Mouse (Mus musculus) retina, adult 2 months (tissue): ENCODE data around the gene Rspo1.
A peak's percentile ranks its signal among the peaks of the same experiment; 100 is the strongest.
"Not testable (repeated sequence)": the region's sequence is repeated elsewhere in the genome, so short reads cannot be mapped to it uniquely, and the experiment has no call there.

Source experiments
- DNase-seq: peaks from one replicate; pipeline ENCODE4 v3.0.0-alpha.2; 2012; ENCODE audit warnings: low read depth, low spot score

The Rspo1 gene

DNA sequence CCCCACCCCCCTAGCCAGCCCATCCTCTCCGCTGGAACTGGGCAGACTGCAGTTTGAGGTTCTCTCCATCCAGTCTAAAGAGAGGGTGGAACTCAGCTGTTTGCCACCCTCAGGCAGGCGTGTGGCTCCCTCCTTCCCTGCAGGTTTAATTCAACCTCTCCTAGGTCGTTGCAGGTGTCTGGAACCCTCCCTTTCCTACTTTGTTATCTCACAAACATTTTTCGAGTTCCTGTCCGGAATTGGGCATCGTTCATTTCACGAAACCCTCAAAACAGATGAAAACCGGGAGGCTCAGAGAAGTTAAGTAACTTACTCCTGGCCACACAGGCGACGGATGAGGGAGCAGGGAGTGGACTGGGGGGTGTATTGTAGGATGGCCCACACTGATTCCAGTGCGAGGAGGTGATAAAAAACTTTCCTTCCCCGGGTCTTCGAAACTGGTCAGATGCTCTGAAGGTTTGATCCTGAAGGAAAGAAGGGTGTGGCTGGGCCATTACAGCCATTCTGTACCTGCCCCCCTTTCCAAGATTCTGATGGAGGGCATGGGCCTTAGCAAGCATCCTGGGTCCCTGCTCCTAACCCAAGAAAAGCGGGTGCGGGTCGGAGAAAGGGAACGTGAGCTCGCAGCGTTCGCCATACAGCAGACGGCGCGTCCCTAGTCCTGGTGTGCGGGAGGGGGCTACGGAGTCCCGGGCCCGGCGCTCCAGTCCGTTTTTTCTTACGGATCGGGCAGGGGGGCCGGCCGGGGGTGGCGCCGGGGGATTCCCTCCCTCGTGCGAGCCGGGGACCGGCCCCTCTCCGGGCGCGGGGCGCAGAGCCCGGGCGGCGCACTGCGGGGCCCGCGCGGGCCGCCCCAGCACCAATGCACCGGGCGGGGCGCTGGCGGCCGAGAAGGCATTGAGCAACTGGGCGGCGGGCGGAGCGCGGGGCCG is at the start of gene Rspo1:
TSS of gene Rspo1 (plus strand) at position 760 of the 932 bp plus-strand sequence.
- DNase-seq: no peak

DNA sequence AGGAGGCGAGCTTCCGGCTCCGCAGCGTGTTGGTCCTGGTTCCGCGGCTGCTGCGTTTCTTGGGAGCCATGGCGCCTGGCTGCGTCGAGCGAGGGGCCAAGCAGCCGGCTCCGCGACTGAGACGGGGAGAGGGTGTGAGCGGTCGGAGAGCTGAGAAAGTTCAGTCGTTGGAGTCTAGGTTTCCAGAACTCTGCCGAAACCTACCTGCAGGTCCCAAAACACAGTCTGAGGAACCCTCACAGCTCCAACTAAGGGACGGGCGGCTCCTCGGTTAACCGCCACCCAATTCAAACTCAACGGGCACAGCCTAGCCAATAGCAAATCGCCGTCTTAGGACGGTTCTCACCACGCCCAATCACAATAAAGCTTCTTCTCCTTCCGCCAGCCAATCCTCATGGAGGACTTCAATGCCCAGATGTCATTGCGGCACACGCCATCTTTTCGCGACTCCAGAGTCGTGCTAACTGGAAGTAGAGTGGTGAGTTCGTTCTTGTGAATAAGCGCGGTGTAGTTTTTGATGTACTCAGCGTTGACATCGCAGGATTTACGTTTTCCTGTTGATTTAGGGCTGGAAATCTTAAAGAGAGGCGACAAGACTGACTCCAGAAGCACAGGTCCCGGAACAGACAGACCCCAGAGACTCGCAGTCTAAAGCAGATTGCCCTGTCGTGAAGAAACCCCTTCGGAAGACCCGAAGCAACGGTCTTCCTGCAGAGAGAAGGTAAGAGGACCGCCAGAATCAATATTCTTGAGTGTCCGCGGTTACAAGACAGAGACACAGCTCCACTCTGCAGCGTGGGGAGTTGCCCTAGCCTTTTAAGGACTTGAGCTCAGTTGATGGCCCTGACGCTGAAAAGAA is 49.4 kb upstream of the Rspo1 start, which contains the start of gene 9930104L06Rik:
TSS of gene 9930104L06Rik (plus strand) at position 436 of the 859 bp plus-strand sequence.
- peak; percentile 89 for DNase-seq

DNA sequence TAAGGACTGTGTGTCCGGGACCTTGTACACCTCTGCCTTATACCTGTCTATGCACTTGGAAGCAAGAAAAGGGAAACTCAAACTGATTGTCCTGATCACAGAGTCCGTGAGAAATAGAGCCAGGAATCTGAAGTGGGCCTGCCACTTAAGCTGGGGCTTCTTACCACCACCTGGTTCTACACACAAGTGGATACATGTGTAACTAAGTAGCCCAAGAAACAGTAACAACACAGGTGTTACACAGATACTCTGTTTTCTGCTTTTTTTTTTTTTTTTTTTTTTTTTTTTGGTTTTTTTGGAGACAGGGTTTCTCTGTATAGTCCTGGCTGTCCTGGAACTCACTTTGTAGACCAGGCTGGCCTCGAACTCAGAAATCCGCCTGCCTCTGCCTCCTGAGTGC is 47.0 kb upstream of the Rspo1 start, which contains the start of gene Cdca8:
TSS of gene Cdca8 (minus strand) at position 101 of the 400 bp plus-strand sequence.
- DNase-seq: not testable (repeated sequence)

DNA sequence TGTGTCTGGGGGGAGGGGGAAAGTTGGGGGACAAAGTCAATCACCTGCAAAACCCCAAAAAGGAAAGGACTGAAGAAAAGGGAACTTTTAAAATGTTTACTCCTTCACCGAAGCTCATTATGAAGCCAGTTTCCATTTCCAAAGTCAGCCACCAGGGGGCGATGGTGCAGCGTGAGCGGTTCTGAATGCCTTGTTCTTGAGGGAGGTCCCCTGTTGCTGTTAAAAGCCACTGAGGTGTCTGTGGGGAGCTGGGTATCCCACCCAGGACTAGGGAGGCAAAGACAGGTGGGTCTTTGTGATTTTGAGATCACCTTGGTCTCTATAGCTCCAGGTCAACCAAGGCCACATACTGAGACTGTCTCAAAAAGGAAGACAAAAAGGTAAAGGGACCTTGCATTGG is 43.2 kb upstream of the Rspo1 start:
- peak; percentile 34 for DNase-seq

DNA sequence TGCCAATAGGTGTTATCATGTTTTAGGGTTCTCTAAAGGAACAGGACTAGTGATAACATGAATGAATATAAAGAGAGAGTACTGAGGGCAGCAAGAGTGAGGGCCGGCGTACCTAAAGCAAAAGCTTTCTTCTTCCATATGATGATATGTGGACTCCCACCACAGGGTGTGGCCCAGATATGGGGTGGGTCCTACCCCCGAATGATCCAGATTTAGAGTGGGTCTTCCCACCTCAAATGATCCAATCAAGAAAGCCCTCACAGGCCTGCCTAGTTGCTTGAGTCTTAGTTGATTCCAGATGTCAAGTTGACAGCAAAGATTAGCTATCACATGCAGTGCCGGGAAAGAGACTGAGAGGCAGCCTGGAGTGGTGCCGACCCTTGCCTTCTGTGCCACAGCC is 42.4 kb upstream of the Rspo1 start:
- DNase-seq: no peak

DNA sequence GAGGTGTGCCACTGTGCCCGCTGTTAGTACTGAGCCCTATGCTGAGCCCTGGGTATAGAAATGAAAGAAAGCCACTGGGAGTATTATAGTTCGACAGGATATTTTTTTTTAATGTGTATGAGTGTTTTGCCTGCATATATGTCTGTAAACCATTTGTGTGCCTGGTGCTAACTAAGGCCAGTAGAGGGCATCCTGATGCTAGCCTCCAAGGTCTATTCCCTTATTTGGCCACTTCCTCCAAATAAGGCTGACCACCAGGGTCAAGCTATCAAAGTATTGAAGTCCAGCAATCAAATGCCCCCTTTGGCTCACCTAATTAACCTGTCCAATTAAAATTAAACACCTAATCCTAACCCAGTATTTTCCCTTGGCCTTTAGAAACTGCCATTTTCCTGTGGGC is 41.3 kb upstream of the Rspo1 start:
- DNase-seq: no peak

DNA sequence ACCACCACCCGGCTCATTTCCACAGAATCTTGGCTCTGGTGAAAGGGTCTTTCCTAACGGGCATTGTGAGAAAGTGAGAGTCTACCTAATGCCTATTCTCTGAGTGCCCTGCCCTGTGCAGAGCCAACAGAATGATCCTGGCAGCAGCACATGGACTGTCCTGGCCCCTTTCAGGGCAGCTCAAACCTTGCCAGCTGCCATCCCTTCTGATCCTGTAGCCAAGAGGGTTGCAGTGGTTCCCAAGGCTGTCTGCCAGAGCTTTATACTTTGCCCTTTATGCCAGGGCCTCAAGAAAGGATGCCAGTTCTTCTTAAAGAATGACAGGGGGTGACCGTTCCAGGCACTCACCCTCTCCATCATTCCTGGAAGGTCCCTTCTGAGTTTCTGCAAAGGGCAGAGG is 36.7 kb upstream of the Rspo1 start:
- no peak for DNase-seq

DNA sequence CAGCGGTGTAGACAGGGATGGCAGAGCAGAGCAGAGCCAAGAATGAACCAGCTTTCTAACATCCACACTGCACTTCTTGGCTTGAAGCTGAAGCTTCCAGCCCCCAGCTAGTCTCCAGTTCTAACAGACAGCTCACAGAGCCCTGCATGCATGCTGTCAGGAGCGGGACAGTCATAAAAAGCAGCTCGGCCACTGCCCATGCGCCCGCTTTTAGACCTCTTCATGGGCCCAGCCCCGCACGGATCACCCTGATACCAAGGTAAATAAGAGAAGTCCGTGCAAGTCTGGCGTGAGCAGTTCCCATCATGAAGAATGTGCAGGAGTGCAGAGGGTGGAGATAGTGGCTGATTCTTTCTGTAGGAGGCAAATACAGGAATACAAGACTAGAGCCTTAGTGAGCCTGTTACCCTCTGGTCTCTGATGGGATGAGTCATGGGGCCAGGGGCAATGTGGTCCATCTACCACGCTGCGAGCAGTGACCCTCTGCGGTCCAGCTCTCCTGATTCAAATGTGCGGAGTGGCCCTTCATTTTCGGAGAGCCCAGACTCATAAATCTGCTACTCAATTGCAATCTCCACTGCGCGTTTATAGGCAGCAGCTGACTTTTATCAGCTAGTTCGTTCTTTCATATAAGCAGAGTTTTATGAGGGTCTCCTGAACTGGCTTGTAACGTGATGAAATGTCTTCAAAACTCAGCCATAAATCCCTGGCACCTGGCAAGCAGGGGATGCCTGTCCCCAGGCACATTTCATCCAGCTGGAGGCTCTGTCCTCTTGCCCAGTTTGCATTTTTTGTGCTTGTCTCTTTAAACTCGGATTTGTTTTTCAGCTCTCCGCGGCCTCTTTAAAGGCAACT is 35.8 kb upstream of the Rspo1 start:
- no peak for DNase-seq

DNA sequence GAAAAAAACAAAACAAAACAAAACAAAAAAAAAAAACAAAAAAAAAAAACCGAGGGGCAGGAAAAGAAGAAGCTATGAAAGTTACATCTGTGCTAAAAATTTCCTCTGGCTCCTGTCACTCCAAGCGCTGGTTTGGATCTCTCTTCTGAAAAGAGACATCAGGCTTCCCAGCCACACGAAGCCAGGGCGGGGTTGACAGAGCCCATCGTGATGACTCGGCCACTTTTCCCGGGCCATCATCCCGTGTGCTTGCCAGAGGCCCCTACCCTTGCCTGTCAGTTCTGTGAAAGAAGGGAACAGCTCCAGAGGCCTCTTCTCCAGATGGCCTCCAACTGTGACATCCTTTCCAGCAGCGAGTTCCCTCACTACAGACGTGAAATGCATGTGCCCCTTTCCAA is 35.2 kb upstream of the Rspo1 start:
- no peak for DNase-seq

DNA sequence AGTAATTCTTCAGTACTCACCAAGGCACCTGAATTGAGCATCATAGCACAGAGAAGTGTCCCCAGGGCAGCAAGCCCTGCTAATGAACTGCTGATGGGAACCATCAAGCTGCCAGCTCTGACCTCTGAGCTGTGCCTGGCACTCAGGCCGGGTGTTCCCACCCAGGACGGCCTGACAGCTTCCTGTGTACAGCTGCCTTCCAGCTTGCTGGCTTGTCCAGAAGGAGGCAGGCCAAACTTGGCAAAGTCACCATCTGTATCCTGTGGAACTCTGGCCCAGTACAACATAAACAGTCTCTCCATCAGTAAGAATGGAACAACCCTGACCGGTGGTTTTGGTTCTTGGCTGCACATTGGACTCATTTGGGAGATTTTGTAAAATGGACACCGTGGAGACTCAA is 32.7 kb upstream of the Rspo1 start:
- DNase-seq: no peak

DNA sequence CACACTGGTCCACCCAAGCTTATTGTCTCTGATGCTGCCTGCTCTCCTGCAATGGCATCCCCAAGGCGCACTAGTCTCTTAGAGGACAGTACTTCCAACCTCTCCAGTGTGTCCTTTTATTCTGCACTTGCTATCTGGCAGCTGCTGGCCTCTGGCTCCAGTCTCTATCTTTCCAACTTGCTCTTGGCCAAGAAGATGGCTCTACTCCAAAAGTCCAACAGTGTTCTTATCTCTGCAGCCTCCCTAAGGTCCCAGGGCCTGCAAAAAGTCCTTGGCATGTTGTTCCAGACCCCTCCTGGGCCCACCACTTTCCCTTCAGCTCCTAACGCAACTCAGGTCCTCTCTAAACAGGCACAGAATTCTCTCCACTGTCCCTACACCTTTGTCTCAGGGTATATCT is 28.9 kb upstream of the Rspo1 start:
- DNase-seq: no peak

DNA sequence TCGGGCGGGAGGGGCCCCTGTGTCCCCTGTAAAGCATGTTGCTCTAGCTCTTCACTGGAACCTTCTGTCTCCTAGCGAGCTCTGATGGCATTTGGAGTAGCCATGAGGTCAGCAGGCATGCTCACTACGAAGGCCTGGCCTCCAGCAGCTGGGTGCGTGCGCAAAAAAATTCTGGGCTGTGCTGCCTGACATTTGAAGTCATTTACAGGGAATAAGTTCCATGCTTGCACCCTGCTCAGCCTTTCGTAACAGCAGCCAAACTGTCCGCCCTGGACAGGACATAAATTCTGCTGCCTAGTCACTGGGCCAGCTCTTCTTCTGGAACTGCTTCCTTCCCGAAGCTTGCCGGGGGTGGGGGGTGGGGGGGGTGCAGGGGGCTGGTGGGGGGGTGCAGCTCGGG is 27.2 kb upstream of the Rspo1 start:
- no peak for DNase-seq

DNA sequence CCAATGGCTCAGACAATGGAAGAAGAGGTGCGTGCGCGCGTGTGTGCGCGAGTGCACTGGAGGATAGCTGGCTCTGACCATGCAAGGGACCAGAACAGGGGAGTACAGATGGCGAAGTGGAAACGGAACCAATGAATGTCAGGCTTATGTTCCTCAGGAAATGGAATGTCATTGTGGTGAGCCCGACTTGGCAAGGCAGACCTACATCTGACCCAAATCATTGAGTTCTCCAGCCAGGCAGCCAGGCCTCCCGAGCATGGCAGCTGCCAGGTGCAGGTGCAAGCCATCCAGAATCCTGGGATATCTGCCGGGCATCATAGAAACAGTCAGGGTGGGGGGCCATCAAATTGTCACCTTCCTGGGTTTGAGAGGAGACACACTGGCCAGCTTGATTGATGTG is 25.3 kb upstream of the Rspo1 start:
- DNase-seq: no peak

DNA sequence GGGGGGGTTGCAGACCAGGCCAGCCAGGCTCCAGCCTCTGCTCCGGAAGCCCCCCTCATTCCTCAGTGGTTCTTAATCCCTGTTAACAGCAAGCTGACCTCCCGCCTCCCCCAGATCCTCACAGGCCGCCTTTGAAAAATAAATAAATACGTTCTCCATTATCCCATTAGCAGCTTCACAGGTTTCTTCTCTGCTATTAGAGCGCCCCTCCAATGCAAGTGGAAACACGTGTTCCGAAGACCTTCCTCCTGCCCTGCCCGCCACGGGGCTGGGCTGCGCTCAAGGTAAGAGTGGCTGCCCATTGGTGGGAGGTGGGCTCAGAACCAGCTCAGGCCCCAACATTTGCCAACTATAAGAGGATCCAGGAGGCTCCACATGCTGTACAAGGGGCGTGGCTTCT is 23.7 kb upstream of the Rspo1 start:
- no peak for DNase-seq

DNA sequence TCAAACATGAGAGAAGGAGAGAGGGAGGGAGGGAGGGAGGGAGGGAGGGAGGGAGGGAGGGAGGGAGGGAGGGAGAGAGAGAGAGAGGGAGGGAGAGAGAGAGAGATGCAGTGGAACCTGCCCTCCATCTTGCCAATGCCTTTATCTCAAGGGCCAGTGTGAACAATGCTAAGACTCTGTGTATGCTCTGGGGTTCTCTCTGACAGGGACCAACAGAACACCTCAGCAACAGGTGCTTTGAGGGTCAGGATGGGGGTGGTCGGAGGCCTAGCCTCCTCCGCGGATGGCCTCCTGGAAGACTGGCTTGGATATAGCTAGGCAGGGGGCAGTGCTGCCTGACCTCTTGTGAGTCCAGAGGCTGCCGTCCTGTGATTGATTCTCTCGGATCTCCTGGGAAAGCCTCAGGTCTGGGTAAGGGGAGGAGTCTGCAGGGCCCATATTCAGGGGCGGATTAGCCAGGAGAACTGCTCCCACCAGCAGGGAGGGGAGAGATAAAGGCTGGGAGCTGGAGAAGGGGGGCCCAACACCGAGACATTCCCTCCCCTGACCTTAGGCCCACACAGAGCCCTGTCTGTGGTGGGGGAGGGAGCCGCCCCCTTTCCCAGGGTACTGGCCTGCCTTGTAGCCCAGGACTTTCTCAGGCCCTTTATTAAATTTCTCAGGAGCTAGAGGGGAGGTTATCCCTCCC is 21.2 kb upstream of the Rspo1 start:
- DNase-seq: no peak

DNA sequence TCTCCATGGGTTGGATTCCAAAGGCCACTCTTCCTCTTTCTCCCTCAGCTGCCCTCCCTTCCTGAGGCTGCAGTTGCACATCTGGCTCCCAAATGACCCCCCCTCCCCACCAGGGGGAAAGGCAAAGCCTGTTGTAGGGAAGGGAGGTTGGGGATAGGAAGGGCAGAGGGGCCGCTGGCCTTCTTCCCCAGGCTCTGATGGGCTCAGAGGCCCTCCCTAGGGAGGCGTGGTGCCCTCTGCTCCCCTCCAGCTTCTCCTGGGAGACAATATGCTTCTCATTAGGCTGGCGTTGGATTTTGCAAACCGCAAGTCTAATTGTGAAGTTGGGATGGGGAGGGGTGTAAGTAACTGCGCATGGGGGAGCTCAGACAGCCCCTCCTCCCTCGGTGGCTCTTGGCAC is 17.5 kb upstream of the Rspo1 start:
- DNase-seq: no peak

DNA sequence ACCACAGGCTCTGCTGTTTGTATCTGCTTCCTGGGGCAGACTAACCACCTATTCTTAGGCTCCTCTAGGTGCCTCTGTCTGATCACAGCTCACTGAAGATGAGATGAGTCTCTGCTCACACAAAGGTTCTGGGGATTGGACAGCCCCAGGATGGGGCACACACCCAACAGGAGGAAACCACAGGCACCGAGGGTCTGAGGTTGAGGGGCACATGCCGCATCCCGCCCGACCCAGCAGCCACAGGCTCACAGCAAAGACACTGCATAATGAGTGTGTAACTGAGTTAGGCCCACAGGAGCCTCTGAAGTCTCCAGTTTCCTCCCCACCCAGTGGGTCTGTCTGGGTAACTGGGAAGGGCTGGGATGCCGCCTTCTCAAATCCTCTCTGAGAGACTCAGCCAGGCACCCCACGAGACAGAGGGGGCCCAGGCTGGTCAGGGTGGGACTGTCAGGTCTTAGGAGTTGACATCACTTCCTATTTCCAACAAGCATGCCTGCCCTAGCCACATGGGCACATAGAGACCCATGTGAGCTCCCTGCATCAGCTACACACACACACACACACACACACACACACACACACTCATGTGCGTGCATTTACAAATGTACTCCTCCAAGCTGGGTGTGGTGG is 16.9 kb upstream of the Rspo1 start:
- DNase-seq: no peak

DNA sequence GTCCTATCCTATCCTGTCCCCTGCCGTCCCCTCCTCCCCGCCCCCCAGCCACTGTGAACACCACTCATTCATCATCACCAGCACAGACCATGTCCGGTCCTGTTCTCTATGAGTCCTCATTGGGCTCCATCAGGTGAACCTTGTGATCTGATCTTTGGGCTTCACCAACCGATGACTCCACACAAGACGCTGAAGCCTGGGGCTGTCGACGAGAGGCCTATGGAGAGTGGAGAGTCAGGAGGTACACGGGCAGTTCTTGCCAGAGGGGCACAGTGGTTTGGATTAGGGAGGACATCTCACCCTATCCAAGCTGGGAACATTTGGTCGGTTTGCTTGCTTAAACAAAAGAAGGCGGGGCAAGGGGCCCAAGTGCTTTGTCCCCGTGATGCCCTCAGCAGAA is 16.0 kb upstream of the Rspo1 start:
- no peak for DNase-seq

DNA sequence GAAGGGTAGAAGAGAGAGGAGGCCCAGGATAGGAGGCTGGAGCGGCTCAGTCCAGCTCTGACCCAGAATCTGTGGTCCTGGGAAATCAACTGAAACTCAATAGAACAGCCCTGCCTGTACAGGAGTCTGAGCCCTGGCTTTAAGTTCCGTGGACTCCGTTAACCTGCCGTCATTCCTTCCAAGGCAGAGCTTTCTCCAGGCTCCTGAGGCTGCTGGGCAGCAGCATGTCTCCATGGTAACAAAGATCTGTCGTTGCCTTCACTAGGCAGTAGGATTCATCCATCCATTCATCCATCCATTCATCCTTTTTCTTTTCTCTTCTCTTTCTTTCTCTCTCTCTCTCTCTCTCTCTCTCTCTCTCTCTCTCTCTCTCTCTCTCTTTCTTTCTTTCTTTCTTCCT is 15.6 kb upstream of the Rspo1 start:
- DNase-seq: no peak

DNA sequence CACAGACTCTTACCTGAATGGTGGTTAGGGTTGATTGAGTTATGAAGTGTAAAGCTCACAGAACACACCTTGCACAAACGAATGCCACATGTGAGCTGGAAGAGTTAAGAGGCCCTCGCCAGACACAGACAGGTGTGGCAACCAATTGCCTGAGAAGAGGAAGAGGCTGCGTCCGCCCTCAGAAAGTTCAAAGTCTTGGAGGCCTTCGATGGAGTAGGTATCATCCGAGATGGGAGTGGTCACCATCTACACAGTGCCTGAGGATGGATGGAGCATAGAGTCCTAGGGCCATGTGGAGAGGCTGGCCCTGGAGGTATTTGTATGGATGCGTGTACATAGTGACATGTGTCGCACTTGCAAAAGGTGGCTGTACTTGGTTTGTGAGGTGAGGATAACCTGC is 15.1 kb upstream of the Rspo1 start:
- no peak for DNase-seq

DNA sequence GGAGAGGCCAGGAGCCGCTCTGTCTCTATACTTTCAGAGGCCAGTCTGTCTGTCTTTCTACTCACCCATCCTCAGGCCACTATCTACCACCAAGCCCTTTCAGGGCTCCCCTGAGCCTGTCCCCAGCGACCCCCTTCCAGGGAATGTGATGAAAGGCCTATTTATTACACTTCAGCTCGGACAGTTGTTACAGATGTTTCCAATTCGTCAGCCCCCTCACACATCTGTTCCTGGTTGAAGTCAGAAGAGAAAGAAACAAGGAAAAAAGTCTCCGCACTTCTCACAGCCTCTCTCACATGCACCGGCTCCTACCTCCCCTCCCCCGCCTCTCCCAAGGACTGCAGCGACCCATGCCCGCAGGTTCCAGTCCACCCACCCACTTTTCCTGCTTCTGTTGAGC is 13.9 kb upstream of the Rspo1 start:
- DNase-seq: no peak
